Mouse (Mus musculus) neutrophil, adult 5-6 weeks (primary cell): ENCODE measurements around the gene Hs3st6. TPM values are rescaled to one million over a fixed set of nuclear protein-coding genes. Genes with fewer than 3 reads are reported as not detected.

Experiments
- ATAC-seq: fragments of 151-379, 151-347 bp; 2 replicates; pipeline ENCODE4 v1.8.0; 2017; ENCODE audit warnings: mild to moderate bottlenecking, moderate TSS enrichment; ENCODE audit not compliant: insufficient number of reproducible peaks, poor library complexity, low FRiP score, severe bottlenecking; ENCODE audit errors: extremely low read depth
- total RNA-seq: library from RNA; stranded (forward); fragments of 200-1000 nt; gene quantifications from 2 replicates; pipeline ENCODE4 v1.2.3, GENCODE M21; 2017

Gene Hs3st6
- total RNA-seq, 1 experiment from 2014 or later, result 0.58 TPM

DNA sequence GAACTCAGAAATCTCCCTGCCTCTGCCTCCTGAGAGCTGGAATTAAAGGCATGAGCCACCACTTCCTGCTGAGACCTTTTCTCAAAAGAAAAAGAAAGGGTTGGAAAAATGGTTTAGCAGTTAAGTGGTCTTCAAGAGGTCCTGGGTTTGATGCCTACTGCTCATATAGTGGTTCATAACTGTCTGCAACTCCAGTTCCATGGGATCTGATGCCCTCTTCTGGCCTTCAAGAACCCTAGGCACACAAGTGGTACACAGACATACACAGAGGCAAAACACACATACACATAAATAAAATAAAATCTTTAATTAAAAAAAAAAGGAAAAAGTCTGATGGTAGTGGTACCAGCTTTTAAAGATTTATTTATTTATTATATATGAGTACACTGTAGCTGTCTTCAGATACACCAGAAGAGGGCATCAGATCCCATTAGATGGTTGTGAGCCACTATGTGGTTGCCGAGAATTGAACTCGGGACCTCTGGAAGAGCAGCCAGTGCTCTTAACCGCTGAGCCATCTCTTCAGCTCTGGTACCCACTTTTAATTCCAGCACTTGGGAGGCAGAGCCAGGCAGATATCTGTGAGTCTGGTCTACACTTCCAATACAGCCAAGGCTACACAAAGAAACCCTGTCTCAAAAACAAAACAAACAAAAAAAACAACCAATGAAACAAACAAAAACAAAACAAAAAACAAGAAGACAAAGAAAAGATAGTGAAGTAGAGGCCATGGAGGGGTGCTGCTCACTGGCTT, 27.0 kb upstream of the Hs3st6 start:
- ATAC-seq, result no peak

DNA sequence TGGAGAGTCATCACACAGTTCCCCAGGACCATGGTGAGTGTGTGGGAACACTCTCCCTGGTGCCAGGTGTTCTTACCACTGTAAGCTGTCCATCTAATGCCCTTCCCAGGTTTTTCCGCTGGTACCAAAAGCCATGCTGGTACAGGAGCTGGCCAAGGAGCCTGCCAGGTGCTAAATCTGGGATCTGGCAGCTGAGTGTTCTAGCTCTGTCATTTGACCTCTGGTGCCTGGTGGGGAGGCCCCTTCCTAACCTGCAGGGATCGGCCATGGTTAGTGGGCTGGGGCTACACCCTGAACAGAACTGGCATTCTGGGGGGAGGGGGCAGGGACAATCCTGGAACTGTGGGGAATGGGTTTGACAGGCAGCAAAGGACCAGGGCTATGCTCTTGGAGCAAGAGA, 25.2 kb upstream of the Hs3st6 start, which contains the start of gene Rpl3l:
Gene Rpl3l (plus strand): TSS at position 203 of the 400 bp plus-strand sequence.
- no peak for ATAC-seq

DNA sequence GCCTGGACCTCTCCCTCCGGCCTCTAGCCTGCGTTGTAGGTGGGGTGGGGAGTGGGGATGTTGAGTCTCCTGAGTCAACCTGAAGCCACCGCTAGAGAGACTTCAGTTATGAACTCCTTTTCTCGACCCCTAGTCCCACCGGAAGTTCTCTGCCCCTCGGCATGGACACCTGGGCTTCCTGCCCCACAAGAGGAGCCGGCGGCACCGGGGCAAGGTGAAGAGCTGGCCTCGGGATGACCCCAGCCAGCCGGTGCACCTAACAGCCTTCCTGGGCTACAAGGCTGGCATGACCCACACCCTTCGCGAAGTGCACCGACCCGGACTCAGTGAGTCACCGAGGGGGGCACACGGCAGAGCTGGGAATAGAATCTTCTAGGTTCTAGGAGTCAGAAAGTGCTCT, 24.6 kb upstream of the Hs3st6 start:
- ATAC-seq, result no peak

DNA sequence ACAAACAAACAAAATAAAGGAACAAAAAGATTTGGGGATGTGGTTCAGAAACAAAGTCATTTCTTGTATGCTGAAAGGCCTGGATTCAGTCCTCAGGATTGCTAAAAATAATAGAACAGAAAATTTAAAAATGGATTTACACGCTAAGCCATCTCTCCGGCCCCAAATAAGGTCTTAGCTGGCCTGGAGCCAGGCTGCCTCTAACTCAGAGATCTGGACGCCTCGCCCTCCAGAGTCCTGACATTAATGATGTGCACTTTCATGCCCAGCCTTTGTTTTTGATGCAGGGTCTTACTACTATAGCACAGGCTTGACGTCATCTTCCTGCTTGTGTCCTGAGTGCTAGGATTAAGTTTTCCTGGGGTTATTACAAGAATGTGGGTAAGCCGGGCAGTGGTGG, 23.7 kb upstream of the Hs3st6 start:
- no peak for ATAC-seq

DNA sequence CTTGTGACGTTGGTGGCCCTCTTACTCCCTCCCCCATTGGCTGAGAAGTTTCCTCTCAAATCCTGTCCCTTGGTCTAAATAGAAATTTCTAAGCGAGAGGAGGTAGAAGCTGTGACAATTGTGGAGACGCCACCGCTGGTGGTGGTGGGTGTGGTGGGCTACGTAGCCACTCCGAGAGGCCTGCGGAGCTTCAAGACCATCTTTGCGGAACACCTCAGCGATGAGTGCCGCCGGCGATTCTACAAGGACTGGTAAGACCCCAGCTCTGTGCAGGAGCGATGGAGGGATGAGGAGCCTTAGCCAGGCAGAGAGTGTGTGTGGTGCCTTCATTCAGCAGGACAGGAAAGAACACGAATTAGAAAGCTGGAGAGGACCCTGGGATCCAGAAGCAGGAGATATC, 22.0 kb upstream of the Hs3st6 start:
- ATAC-seq, result no peak

DNA sequence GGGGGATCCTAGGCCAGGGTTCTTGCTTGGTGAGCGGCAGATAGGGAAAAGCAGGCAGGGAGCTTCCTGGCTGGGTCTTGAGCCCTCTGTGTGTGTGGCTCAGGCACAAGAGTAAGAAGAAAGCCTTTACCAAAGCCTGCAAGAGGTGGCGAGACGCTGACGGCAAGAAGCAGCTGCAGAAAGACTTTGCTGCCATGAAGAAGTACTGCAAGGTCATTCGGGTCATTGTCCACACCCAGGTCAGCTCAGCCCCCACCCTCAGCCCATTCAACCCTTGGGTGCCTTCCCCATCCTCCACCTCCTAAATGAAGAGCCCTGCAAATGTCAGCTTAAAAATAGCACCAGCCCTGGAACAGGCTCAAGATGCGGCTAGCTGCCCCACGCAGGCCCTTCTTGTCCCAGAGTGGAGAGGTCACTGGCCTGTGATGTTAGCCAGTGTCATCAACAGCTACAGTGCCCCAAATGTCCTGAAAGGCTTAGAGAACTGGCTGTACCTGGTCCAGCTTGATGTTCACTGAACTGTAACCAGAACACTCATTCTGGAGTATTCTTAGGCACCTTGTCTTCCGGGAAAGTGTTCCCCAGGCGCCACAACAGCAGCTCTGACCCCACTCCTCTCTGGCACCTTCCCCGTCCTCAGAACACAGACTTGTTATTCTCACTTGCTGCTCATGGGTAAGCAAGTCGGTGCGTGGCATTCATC, 20.4 kb upstream of the Hs3st6 start:
- no peak for ATAC-seq

DNA sequence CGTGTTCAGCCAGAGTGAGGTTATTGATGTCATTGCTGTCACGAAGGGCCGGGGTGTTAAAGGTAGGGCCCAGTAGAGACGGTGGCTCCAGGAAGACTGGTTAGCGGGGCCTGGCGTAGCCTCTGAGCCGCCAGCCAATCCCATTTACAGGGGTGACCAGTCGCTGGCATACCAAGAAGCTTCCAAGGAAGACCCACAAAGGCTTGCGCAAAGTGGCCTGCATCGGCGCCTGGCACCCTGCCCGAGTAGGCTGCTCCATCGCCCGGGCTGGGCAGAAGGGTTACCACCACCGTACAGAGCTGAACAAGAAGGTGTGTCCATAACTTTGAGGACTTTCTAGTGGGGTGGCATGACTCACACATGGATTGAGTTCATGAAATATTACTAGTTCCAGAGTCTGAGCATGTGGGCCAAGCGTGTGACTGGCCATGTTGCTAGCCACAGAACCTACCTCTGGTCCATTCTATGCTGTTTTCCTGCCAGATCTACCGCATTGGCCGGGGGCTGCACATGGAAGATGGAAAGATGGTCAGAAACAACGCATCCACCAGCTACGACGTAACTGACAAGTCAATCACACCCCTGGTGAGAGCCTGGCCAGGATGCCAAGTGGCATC, 19.2 kb upstream of the Hs3st6 start:
- no peak for ATAC-seq

DNA sequence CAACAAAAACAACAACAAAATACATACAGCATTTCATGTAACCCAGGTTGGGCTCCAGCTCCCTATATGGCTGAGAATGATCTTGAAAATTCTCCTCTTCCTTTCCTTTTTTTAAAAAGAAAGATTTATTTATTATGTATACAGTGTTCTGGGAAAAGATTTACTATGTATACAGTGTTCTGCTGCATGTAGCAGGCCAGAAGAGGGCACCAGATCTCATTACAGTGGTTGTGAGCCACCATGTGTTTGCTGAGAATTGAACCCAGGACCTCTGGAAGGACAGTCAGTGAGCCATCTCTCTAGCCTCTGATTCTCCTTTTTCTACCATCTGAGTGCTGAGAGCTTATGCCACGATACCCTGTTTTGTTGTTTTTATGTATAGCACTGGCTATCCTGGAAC, 18.3 kb upstream of the Hs3st6 start:
- ATAC-seq, result no peak

DNA sequence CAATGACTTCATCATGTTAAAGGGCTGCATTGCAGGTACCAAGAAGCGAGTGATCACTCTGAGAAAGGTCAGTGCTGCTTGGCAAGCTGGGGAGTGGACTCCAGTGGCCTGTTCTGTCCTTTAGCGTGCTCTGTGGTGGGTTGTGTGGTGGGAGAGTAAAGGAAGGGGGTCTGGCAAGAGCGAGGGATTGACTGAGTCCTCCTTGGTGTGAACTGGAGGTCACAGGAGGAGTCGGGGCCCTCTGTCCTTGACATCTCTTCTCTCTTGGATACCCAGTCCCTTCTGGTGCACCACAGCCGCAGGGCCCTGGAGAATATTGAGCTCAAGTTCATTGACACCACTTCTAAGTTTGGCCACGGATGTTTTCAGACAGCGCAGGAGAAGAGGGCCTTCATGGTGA, 17.3 kb upstream of the Hs3st6 start:
- ATAC-seq, result no peak

DNA sequence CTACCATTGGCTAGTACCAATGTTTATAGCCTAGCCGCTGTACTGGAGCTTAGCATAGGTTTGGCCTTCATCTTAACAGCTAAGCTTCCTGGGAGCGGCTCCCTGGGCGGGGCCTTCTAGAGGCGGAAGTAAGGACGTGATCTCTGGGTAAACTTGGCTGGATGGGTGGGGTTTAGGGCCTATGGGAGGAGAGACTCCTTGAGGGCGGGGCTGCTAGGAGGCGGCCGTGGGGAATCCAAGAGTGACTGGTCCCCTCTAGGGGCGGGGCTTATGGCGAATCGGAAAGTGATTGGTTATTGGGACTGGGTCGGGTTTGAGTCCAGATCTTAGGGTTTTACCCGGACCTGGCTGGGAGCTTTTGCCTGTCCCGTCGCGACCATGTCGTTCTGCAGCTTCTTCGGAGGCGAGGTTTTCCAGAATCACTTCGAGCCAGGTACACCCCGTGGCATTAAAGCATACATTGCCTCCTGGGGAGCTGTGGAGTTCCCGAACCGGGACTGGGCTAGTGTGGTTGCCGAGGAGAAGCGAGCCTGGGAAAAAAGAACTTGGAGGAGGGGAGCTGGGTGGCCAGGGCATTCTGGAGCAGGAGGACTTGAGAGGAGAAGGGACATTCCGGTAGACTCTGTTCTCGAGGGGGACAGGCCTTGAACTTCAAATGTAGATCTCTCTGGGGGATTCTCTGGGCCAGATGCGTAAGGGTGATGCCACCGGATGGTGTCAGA, 16.3 kb upstream of the Hs3st6 start, which contains the start of gene Msrb1:
Gene Msrb1 (plus strand): TSS at position 313 of the 722 bp plus-strand sequence.
- peak; percentile 91 for ATAC-seq

DNA sequence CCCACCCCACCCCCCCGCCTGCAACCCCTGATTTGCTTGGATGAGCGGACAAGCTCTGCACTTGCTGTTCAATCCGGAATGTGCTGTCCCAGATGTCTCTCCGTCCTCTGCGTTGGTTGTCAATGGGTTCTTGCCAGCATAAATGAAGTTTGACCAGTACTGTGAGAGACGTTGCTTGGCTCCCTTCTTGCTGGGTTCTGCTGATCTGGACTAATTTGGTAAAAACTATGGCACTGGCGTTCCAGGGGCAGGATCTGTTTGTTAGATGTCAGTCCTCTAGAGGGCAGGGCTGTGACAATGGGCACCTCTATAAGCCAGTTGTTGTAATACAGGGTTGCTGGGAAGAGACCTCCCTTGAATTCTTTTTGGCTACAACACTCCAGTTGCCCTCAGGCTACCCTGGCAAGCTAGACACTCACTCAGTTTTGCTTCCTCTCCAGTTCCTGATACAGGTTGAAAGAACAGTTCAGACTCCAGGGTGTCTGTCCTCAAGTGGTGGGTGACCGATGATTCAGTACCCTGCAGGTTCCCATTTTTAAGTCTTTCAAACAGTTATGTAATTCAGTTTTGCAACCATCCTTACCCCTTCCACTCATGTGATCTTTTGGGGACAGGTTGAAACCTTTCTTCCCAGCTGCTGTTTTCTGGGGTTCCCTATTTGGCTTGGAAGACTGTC, 15.5 kb upstream of the Hs3st6 start:
- peak; percentile 39 for ATAC-seq

DNA sequence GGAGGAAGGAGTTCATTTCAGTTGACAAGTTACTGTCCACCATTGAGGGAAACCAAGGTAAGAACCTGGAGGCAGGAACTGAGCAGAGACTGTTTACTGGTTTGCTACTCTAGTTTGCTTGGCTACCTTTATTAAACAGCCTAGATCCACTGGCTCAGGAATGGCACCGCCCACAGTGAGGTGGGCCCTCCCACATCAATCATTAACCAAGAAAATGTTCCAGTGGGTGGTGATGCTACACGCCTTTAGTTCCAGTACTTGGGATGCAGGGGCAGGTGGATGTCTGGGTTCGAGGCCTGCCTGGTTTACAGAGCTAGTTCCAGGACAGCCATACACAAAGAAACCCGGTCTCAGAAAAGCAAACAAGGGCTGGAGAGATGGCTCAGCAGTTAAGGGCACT, 14.6 kb upstream of the Hs3st6 start:
- no peak for ATAC-seq

DNA sequence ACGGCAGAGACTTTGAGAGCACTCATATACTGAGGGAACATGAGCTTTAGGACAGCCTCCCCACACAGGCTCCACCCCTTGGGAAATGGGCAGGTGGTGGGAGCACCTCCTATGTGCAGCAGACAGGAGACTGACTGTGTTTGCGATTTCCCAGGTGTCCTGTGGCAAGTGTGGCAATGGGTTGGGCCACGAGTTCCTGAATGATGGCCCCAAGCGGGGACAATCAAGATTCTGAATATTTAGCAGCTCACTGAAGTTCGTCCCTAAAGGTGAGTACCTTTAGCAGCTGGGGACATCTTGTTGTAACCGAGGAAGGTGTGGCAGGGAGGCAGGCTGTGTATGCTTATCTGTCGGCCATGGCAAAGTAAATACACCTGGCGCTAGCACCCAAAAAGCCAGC, 12.9 kb upstream of the Hs3st6 start:
- no peak for ATAC-seq

DNA sequence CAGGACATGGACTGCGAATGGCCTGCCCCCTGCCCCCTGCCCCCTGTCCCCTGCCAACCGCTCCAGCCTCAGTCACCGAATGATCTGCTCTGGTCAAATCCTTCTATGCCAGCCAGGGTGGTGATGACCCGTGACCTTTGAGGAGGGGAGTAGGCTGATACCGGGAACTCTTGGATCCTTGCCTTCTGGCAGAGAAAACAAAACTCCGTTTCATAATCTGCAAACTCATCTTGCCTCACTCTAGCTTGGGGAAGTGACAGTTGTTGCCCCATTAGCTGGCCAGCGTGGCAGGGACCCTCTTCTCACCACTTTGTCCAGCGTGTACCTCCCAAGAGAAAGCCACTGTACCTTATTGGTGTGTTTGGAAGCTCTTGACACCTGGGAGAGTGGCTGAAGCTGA, 10.5 kb upstream of the Hs3st6 start:
- peak; percentile 14; the same call in 1 of the 2 replicates for ATAC-seq

DNA sequence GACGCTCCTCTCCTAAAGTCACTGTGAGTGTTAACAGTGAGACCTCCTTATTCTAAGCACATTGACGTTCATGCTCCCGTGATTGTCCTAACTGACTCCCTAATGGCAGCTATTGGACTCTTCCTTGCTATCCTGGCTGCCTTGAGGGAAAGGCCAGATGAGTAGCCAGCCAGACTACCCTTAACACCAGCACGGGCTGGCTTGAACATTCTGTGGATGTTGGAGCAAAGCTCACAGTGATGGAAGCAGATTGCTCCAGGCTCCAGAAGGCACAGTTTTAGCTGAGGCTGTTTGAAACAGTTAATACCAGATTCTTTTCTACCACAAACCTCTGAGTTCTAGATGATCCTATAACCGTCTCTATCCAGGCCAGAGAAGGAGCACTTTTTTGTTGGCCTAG, 8.9 kb upstream of the Hs3st6 start:
- no peak for ATAC-seq

DNA sequence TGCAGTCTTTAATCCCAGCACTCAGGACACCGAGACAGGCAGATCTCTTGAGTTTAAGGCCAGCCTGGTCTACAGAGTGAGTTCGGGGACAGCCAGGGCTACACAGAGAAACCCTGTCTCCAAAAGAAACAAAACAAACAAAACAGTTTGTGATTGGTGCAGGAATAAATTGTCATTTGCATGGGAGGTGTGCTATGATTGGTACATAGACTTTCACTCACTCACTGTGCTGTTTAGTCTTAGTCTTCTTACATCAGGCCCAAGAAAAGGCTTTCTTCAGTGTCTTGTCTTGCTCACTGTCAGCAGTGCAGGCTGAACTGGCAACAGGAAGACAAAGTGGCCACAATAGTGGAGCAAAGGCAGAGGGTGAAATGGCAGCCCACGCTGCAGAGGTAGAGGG, 8.4 kb upstream of the Hs3st6 start:
- ATAC-seq, result no peak

DNA sequence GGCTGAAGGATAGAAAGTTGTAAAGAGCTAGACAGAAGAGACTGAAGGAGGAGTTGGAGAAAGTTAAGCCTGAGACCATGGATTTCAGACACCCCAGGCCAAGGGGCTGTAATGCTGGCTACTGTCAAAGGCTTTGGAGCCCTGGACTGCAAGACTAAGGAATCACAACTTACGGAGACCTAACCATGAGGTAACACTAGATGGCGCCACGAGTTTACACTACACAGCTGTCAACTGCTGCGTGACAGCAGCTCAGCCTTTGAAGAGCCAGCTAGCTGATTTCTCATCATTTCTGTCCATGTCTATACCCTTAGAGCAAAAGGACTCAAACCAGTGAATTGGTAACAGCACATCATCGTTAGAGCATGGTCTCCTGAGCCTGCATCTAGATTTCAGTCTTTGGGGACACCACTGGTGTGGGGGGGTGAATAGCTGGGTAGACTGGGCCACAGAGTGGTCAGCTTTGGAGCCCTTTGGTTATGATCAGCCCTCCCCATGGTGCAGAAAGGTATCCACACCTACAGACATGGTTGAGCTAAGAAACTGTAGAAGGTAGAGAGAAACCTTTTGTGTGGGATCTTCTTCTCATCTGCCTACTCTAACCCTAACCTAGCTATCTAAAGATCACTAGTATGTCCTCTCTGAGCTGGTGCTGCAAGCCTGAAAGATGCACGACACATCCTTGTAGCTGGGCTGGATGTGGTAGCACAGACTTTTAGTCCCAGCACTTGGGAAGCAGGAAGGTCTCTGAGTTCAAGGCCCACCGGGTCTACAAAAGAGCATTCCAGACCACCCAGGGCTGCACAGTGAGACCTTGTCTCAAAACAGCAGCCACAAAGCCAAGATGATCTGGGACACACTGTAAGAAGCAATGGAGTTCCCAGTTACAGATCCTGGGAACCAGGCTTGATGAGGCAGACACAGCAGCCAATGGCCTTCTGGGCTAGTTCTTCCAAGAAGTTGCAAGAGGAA, 7.0 kb upstream of the Hs3st6 start:
- peak; percentile 80 for ATAC-seq

DNA sequence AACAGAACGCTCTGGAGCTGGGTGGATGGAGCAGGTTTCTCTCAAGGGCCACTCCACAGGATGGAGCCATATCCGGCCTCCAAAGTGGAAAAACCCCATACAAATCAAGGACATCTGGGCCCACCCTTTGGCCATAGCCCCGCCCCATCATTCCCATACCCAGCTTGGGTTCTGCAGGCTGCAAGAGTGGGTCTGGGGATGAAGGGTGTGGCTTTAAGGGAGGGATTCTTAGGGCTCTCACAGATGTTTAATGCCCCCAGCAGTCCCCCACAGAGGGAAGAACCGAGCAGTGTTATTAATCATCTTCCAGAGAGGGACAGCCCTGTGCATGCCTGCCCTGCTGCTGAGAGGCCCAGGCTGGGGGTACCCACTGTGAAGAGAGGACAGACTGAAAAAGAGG, 5.8 kb upstream of the Hs3st6 start:
- ATAC-seq, result no peak
